Comparison of ENCODE assay signal across 30 mouse cellular contexts in the genomic region with DNA sequence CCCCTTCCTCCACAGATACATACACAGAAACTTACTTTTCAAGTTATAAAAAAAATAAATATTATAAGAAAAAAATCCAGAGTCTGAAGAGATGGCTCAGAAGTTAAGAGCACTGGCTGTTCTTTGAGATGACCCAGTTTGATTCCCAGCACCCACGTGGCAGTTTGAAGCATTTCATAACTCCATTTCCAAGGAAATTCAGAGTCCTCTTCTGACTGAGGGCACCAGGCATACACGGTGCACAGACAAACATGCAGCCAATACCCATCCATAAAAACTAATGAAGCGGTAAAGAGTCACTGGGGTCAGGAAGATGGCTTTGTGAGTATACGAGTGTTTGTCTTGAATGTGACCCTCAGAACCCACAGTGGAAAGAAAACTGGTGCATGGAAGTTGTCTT. TPM values are rescaled to one million over a fixed set of nuclear protein-coding genes. Genes with fewer than 3 reads are reported as not detected.
A peak's percentile ranks its signal among the peaks of the same experiment; 100 is the strongest.
DNase-seq lines count a peak whose midpoint lies in the region; ATAC-seq and TF ChIP-seq lines count a peak whose summit lies in the region.
"Had no signal": no experiment of that assay in that cellular context is flagged by ENCODE, and none has a peak within 500 bp of the region (broad histone marks: within the 10 kb centered on the region; RNA-seq: fewer than 3 reads in every experiment).

No protein-coding gene starts in this region.

- no peaks in the 10 kb centered on the region for H3K9me3 ChIP-seq in midbrain, embryonic 11.5 days (ENCODE audit: control insufficient read depth, low read length)
- H3K9me3 ChIP-seq in midbrain, embryonic 10.5 days (replicated peaks): no peaks in the 10 kb centered on the region
- H3K9me3 ChIP-seq: forebrain, embryonic 10.5 days; G1E; heart, embryonic 12.5 days; heart, embryonic 15.5 days; hindbrain, embryonic 10.5 days; hindbrain, embryonic 13.5 days; intestine, embryonic 15.5 days had no signal

- no peak for ATAC-seq in midbrain, embryonic 11.5 days (ENCODE audit: low FRiP score)
- ATAC-seq: forebrain, embryonic 14.5 days; forebrain, postnatal 0 days; hindbrain, embryonic 16.5 days; intestine, embryonic 15.5 days; Patski had no signal

- H3K4me2 ChIP-seq in midbrain, embryonic 11.5 days: no peak overlapping the region
- H3K4me2 ChIP-seq: heart, embryonic 12.5 days; heart, embryonic 15.5 days; hindbrain, embryonic 13.5 days; intestine, embryonic 15.5 days had no signal

- H3K4me3 ChIP-seq in gastrocnemius, adult 2 months: no peak overlapping the region
- no peak overlapping the region for H3K4me3 ChIP-seq in midbrain, embryonic 11.5 days (ENCODE audit: low read depth, low read length)
- no peak overlapping the region for H3K4me3 ChIP-seq in midbrain, embryonic 10.5 days
- H3K4me3 ChIP-seq: forebrain, embryonic 10.5 days; heart, embryonic 12.5 days; heart, embryonic 15.5 days; hindbrain, embryonic 10.5 days; hindbrain, embryonic 13.5 days; intestine, embryonic 15.5 days had no signal

- no peak for TF ChIP-seq CTCF in gastrocnemius, adult 2 months (IDR thresholded peaks at IDR 0.05)

- DNase-seq in adrenal gland, postnatal 14 days: peak; percentile 40
- no peak for DNase-seq in adrenal gland, postnatal 4 days (ENCODE audit: low spot score in 2 of 2)
- DNase-seq in gastrocnemius, adult 2 months: no peak
- no peak for DNase-seq in gastrocnemius, postnatal 4 days (ENCODE audit: low spot score in 2 of 2)
- peak; percentile 60 for DNase-seq in midbrain, embryonic 11.5 days (ENCODE audit: low spot score, missing footprints)
- no peak for DNase-seq in midbrain, embryonic 10.5 days (ENCODE audit: low spot score)
- peak; percentile 50 for DNase-seq in brain, adult 2 months (ENCODE audit: low read depth, low spot score)
- DNase-seq in spleen, postnatal 4 days (ENCODE audit: low spot score in 2 of 2): no peak
- DNase-seq: adrenal gland, postnatal 25 days; B cell, adult 2 months; cerebellum, adult 18-20 months; cerebellum, adult 9-10 months; cerebellum, postnatal 14 days; forebrain, postnatal 0 days; gastrocnemius, postnatal 14 days; heart, adult 18-20 months; heart, postnatal 10 days; heart, postnatal 36 days; kidney, adult 18-20 months had no signal

- intact Hi-C loops in gastrocnemius, adult 2 months (cut with DNase I): no loop called here

- no peaks in the 10 kb centered on the region for H3K27me3 ChIP-seq in midbrain, embryonic 11.5 days (ENCODE audit: control insufficient read depth, insufficient read depth, low read length)
- no peaks in the 10 kb centered on the region for H3K27me3 ChIP-seq in midbrain, embryonic 10.5 days (ENCODE audit: low read depth, poor library complexity, severe bottlenecking)
- H3K27me3 ChIP-seq: CH12.LX; heart, embryonic 12.5 days; heart, embryonic 15.5 days; hindbrain, embryonic 13.5 days; intestine, embryonic 15.5 days; Patski had no signal

- H3K36me3 ChIP-seq in midbrain, embryonic 11.5 days (ENCODE audit: control insufficient read depth, insufficient read depth, low read length): no peaks in the 10 kb centered on the region
- peaks cover 4% of the 10 kb centered on the region; the same call in 1 of the 2 replicates for H3K36me3 ChIP-seq in midbrain, embryonic 10.5 days
- H3K36me3 ChIP-seq: heart, embryonic 12.5 days; heart, embryonic 15.5 days; hindbrain, embryonic 10.5 days; hindbrain, embryonic 13.5 days; intestine, embryonic 15.5 days had no signal

- H3K9ac ChIP-seq in midbrain, embryonic 11.5 days (ENCODE audit: low read length): no peak overlapping the region
- H3K9ac ChIP-seq: forebrain, postnatal 0 days; heart, embryonic 12.5 days; heart, embryonic 15.5 days; hindbrain, embryonic 13.5 days; intestine, embryonic 15.5 days had no signal

- H3K4me1 ChIP-seq in midbrain, embryonic 11.5 days (ENCODE audit: control insufficient read depth, insufficient read depth, low read length): peaks cover 6% of the 10 kb centered on the region
- peaks cover 8% of the 10 kb centered on the region for H3K4me1 ChIP-seq in midbrain, embryonic 10.5 days
- H3K4me1 ChIP-seq: heart, embryonic 12.5 days; heart, embryonic 15.5 days; intestine, embryonic 15.5 days had no signal

- H3K27ac ChIP-seq in gastrocnemius, adult 2 months: peak overlapping the region; percentile 31; the same call in 1 of the 2 replicates
- no peak overlapping the region for H3K27ac ChIP-seq in midbrain, embryonic 11.5 days (ENCODE audit: low read depth, low read length)
- no peak overlapping the region for H3K27ac ChIP-seq in midbrain, embryonic 10.5 days (replicated peaks)
- H3K27ac ChIP-seq: forebrain, embryonic 10.5 days; heart, embryonic 15.5 days; hindbrain, embryonic 10.5 days; hindbrain, embryonic 13.5 days; intestine, embryonic 15.5 days had no signal

- WGBS in midbrain, embryonic 11.5 days: 78% methylated on average over 4 of the region's 4 CpGs
- WGBS in midbrain, embryonic 10.5 days: 73% methylated on average over 4 of the region's 4 CpGs

RNA-seq across cellular contexts. Expression of a gene that starts 52.5 kb away (rescaled TPM):
- 102 and 103 TPM in 2 replicates for total RNA-seq in adrenal gland, postnatal 14 days (2021)
- 100 to 1,000 TPM in 1 of 2 experiments, 10 to 100 TPM in 1; 93.7 to 119 TPM for total RNA-seq in adrenal gland, postnatal 4 days (2021)
- 10 to 100 TPM; 14.7 to 20.3 TPM for total RNA-seq in gastrocnemius, adult 2 months (2021)
- total RNA-seq in gastrocnemius, postnatal 4 days (2021): 10 to 100 TPM; 15.2 to 18.4 TPM
- polyA plus RNA-seq in midbrain, embryonic 11.5 days (2014; fragmentation: Nextera tagmentation; extraction: Ambion mirVana): 11.3 and 11.8 TPM in 2 replicates
- 12.5 and 13.7 TPM in 2 replicates for polyA plus RNA-seq in midbrain, embryonic 10.5 days (2016; fragmentation: Nextera tagmentation; extraction: Ambion mirVana)

Comparison
In these comparisons a context has a peak if more than half of its experiments do, and no peak if none do; other contexts are left out.
1. DNase-seq: peak in adrenal gland, postnatal 14 days (single experiment), midbrain, embryonic 11.5 days (single experiment) and brain, adult 2 months (single experiment); none in adrenal gland, postnatal 4 days (0 of 2), gastrocnemius, adult 2 months (single experiment), gastrocnemius, postnatal 4 days (0 of 2), midbrain, embryonic 10.5 days (single experiment) and spleen, postnatal 4 days (0 of 2).